8 mouse cellular contexts compared by ENCODE assay signal in the genomic region with DNA sequence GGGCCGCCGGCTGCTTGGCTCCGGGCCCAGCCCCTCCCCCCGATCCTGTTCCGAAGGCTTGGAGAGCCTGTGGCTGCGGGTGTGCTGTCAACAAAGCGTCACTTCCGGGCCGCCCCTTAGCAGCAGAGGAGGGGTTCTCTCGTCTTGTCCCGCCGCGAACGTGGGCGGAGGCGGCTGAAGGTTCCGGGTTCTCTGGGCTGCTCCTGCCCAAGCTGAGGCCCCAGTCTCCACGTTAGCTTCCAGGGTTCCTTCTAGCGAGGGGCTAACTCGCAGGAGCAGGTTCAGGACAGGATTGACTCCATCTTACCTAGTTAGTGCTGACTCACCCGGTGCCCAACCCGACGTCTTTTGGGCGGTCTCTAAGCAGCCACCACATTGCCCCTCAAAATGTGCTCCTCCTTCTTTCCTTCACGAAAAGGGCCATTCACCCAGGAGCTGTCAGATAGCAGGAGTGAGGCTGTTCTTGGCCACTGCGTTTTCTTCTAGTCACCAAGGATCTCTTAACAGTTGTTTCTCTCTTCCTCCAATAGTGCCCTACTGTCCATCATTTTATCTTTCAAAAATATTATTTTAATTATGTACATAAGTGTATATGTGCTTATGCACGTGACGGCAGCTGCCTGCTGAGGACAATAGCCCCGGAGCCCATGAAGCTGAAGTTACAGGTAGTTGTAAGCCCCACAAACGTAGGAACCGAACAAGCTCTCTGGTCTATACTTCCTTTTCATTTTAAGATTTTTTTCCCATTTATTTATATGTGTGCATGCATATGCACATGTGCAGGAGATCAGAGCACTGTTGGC. TPM values are rescaled to one million over a fixed set of nuclear protein-coding genes. Genes with fewer than 3 reads are reported as not detected.
DNase-seq lines count a peak whose midpoint lies in the region; ATAC-seq and TF ChIP-seq lines count a peak whose summit lies in the region.

A gene (minus strand): TSS at position 114 of the 803 bp plus-strand sequence.

- no peaks in the 10 kb centered on the region for H3K27me3 ChIP-seq in heart, embryonic 10.5 days (ENCODE audit: insufficient read depth, poor library complexity, severe bottlenecking)
- H3K27me3 ChIP-seq in kidney, embryonic 15.5 days = no peaks in the 10 kb centered on the region

- DNase-seq in A20 (ENCODE audit: low read depth, low spot score) (peak; percentile 95), liver (peak; percentile 95)
- peak; percentile 98 for DNase-seq in heart, embryonic 10.5 days (ENCODE audit: low spot score)
- DNase-seq in spleen, postnatal 4 days (ENCODE audit: low spot score in 2 of 2) = peak; percentile 93 to 96

- peaks cover 7% of the 10 kb centered on the region for H3K4me1 ChIP-seq in bone marrow macrophage, adult 2 months (ENCODE audit: control insufficient read depth, insufficient read depth, low read length)
- H3K4me1 ChIP-seq in embryonic fibroblast, embryonic 13.5 days (ENCODE audit: control insufficient read depth, insufficient read depth, low read length) = no peaks in the 10 kb centered on the region
- peaks cover 20% of the 10 kb centered on the region for H3K4me1 ChIP-seq in heart, embryonic 10.5 days
- peaks cover 26% of the 10 kb centered on the region for H3K4me1 ChIP-seq in kidney, embryonic 15.5 days

- peak within 1 kb of the TSS; percentile 84 for H3K9ac ChIP-seq in kidney, embryonic 15.5 days

- 11% methylated on average over 31 of the region's 31 CpGs for WGBS in heart, embryonic 10.5 days
- 10% methylated on average over 31 of the region's 31 CpGs for WGBS in kidney, embryonic 15.5 days

- peak within 1 kb of the TSS; percentile 71 for H3K4me2 ChIP-seq in kidney, embryonic 15.5 days

- H3K9me3 ChIP-seq in heart, embryonic 10.5 days = no peaks in the 10 kb centered on the region
- H3K9me3 ChIP-seq in kidney, embryonic 15.5 days (replicated peaks) = no peaks in the 10 kb centered on the region

- ATAC-seq in kidney, embryonic 15.5 days (replicated peaks; ENCODE audit: low FRiP score) = peak; percentile 97
- ATAC-seq in monocyte, adult 5-6 weeks (replicated peaks; ENCODE audit: insufficient number of reproducible peaks, low FRiP score, low TSS enrichment, poor library complexity, severe bottlenecking) = peak; percentile 96

- H3K36me3 ChIP-seq in heart, embryonic 10.5 days = 0 out of 2 replicates have a peak, but pooled peaks cover 4% of the 10 kb centered on the region
- H3K36me3 ChIP-seq in kidney, embryonic 15.5 days = 0 out of 2 replicates have a peak, but pooled peaks cover 5% of the 10 kb centered on the region

- TF ChIP-seq POLR2A in bone marrow macrophage, adult 2 months (IDR thresholded peaks at IDR 0.05; ENCODE audit: borderline replicate concordance, low read depth, low read length) = no peak
- peak; percentile 92 for TF ChIP-seq POLR2A in embryonic fibroblast, embryonic 13.5 days (IDR thresholded peaks at IDR 0.05; ENCODE audit: low read depth, low read length)

- TF ChIP-seq CTCF in bone marrow macrophage, adult 2 months (IDR thresholded peaks at IDR 0.05; ENCODE audit: low read depth, low read length) = no peak
- no peak for TF ChIP-seq CTCF in embryonic fibroblast, embryonic 13.5 days (IDR thresholded peaks at IDR 0.05; ENCODE audit: borderline replicate concordance, insufficient read depth, low read length)

- H3K4me3 ChIP-seq in bone marrow macrophage, adult 2 months (ENCODE audit: insufficient read depth, low read length) = peak within 1 kb of the TSS; percentile 91
- H3K4me3 ChIP-seq in embryonic fibroblast, embryonic 13.5 days (ENCODE audit: insufficient read depth, low read length) = peak within 1 kb of the TSS; percentile 65
- peak within 1 kb of the TSS; percentile 92 for H3K4me3 ChIP-seq in heart, embryonic 10.5 days
- H3K4me3 ChIP-seq in kidney, embryonic 15.5 days (replicated peaks) = peak within 1 kb of the TSS; percentile 81

- peak within 1 kb of the TSS; percentile 64 for H3K27ac ChIP-seq in bone marrow macrophage, adult 2 months (ENCODE audit: insufficient read depth, low read depth, low read length)
- peak within 1 kb of the TSS; percentile 51 for H3K27ac ChIP-seq in embryonic fibroblast, embryonic 13.5 days (ENCODE audit: insufficient read depth, low read length)
- peak within 1 kb of the TSS; percentile 97 for H3K27ac ChIP-seq in heart, embryonic 10.5 days
- peak within 1 kb of the TSS; percentile 89 for H3K27ac ChIP-seq in kidney, embryonic 15.5 days

RNA-seq across cellular contexts. Expression of the gene that starts here (rescaled TPM):
- 22.8 and 26.8 TPM in 2 replicates for polyA plus RNA-seq in bone marrow macrophage, adult 2 months (2012; ENCODE audit: insufficient read depth, insufficient read length, missing spikeins)
- polyA plus RNA-seq in embryonic fibroblast, embryonic 13.5 days (2011; ENCODE audit: insufficient read length, low read depth, missing spikeins) = 15.2 and 21.4 TPM in 2 replicates
- polyA plus RNA-seq in heart, embryonic 10.5 days (2016; fragmentation: Nextera tagmentation; extraction: Ambion mirVana) = 5.9 and 7.2 TPM in 2 replicates
- 7.2 and 8.6 TPM in 2 replicates for polyA plus RNA-seq in kidney, embryonic 15.5 days (2015; fragmentation: Nextera tagmentation; extraction: Ambion mirVana)
- total RNA-seq in monocyte, adult 5-6 weeks (2017) = 10.0 to 26.5 TPM (median 12.6 TPM) in 3 replicates

Comparison
In these comparisons a context has a peak if more than half of its experiments do, and no peak if none do; other contexts are left out.
1. Peak in every context shown above with its lines: DNase-seq, ATAC-seq, H3K4me3 ChIP-seq and H3K27ac ChIP-seq.